Mouse (Mus musculus) MEL (cell line): ENCODE measurements around the gene Auts2. TPM values are rescaled to one million over a fixed set of nuclear protein-coding genes. Genes with fewer than 3 reads are reported as not detected.

Experiments
- DNase-seq: peaks from one replicate; pipeline ENCODE4 v3.0.0; 2011; ENCODE audit warnings: low read depth, low spot score
- H3K27ac ChIP-seq: 2 replicates; pipeline ENCODE4 v1.5.1; 2012; ENCODE audit warnings: low read depth, mild to moderate bottlenecking, control low read depth, low read length, moderate library complexity; ENCODE audit not compliant: control insufficient read depth
- H3K27me3 ChIP-seq, 2 experiments: fragments of 150-350 bp in 1 of 2; sonication (generic) in 1 of 2; 2 replicates each; pipeline ENCODE4 v1.6.1; 2012; ENCODE audit warnings: low read length in 2 of 2, mild to moderate bottlenecking in 2 of 2, improper control_type of control experiment in 1 of 2, moderate library complexity in 1 of 2; ENCODE audit not compliant: insufficient read depth in 2 of 2, control insufficient read depth in 1 of 2
- H3K36me3 ChIP-seq, 2 experiments: 2 replicates each; pipeline ENCODE4 v1.6.1; 2012 to 2014; ENCODE audit warnings: low read length in 2 of 2, improper control_type of control experiment in 1 of 2, inconsistent platforms in 1 of 2, mild to moderate bottlenecking in 1 of 2; ENCODE audit not compliant: insufficient read depth in 2 of 2, control insufficient read depth in 1 of 2
- H3K4me1 ChIP-seq, 2 experiments: fragments of 150-350 bp in 1 of 2; sonication (generic) in 1 of 2; 2 replicates each; pipeline ENCODE4 v1.6.1; 2012; ENCODE audit warnings: low read length in 2 of 2, improper control_type of control experiment in 1 of 2, mild to moderate bottlenecking in 1 of 2; ENCODE audit not compliant: insufficient read depth in 2 of 2, control insufficient read depth in 1 of 2
- H3K4me3 ChIP-seq, 2 experiments: fragments of 150-350 bp in 1 of 2; sonication (generic) in 1 of 2; 2 replicates each; pipeline ENCODE4 v1.5.1; 2012; ENCODE audit warnings: low read depth in 2 of 2, low read length in 2 of 2, mild to moderate bottlenecking in 2 of 2, moderate library complexity in 2 of 2, control low read depth in 1 of 2, improper control_type of control experiment in 1 of 2; ENCODE audit not compliant: control insufficient read depth in 1 of 2, insufficient read depth in 1 of 2
- H3K79me2 ChIP-seq: 2 replicates; pipeline ENCODE4 v1.6.1; 2012; ENCODE audit warnings: mild to moderate bottlenecking, low read length, moderate library complexity; ENCODE audit not compliant: control insufficient read depth, poor library complexity, insufficient read depth
- H3K9ac ChIP-seq: 2 replicates; pipeline ENCODE4 v1.6.1; 2012; ENCODE audit warnings: low read depth, mild to moderate bottlenecking, control low read depth, low read length, moderate library complexity; ENCODE audit not compliant: control insufficient read depth, poor library complexity, severe bottlenecking
- H3K9me3 ChIP-seq: fragments of 150-350 bp; sonication (generic); replicated peaks from 2 replicates; pipeline ENCODE4 v1.6.1; 2012; ENCODE audit warnings: mild to moderate bottlenecking, low read length, improper control_type of control experiment, moderate library complexity; ENCODE audit not compliant: insufficient read depth
- CHD1 ChIP-seq: IDR thresholded peaks from 2 replicates; pipeline ENCODE4 v1.6.1; 2012; ENCODE audit warnings: low read depth, mild to moderate bottlenecking, inconsistent platforms, low read length, improper control_type of control experiment
- CHD2 ChIP-seq: IDR thresholded peaks from 2 replicates; pipeline ENCODE4 v1.6.1; 2011; ENCODE audit warnings: low read length, improper control_type of control experiment
- ELF1 ChIP-seq: IDR thresholded peaks from 2 replicates; pipeline ENCODE4 v1.6.1; 2014; ENCODE audit warnings: low read depth, mild to moderate bottlenecking, inconsistent platforms, low read length, improper control_type of control experiment, moderate library complexity
- EP300 ChIP-seq, 2 experiments: IDR thresholded peaks; 2 replicates each; pipeline ENCODE4 v1.6.1; 2011; ENCODE audit warnings: improper control_type of control experiment in 2 of 2, low read length in 2 of 2, low read depth in 1 of 2, mild to moderate bottlenecking in 1 of 2
- ETS1 ChIP-seq: IDR thresholded peaks from 2 replicates; pipeline ENCODE4 v1.6.1; 2012; ENCODE audit warnings: low read depth, mild to moderate bottlenecking, inconsistent platforms, low read length, improper control_type of control experiment, moderate library complexity
- GABPA ChIP-seq: IDR thresholded peaks from 2 replicates; pipeline ENCODE4 v1.6.1; 2012; ENCODE audit warnings: low read depth, mild to moderate bottlenecking, inconsistent platforms, low read length, improper control_type of control experiment, moderate library complexity
- GATA1 ChIP-seq: IDR thresholded peaks from 2 replicates; pipeline ENCODE4 v1.6.1; 2011; ENCODE audit warnings: low read depth, low read length, improper control_type of control experiment
- HCFC1 ChIP-seq: IDR thresholded peaks from 2 replicates; pipeline ENCODE4 v1.6.1; 2012; ENCODE audit warnings: low read depth, mild to moderate bottlenecking, inconsistent platforms, low read length, improper control_type of control experiment, moderate library complexity
- JUND ChIP-seq: IDR thresholded peaks from 2 replicates; pipeline ENCODE4 v1.6.1; 2011; ENCODE audit warnings: low read depth, mild to moderate bottlenecking, improper control_type of control experiment, low read length
- MAFK ChIP-seq: IDR thresholded peaks from 2 replicates; pipeline ENCODE4 v1.6.1; 2011; ENCODE audit warnings: low read depth, mild to moderate bottlenecking, low read length, improper control_type of control experiment, borderline replicate concordance
- MAZ ChIP-seq: IDR thresholded peaks from 2 replicates; pipeline ENCODE4 v1.6.1; 2012; ENCODE audit warnings: low read depth, mild to moderate bottlenecking, inconsistent platforms, low read length, improper control_type of control experiment
- MEF2A ChIP-seq: IDR thresholded peaks from 2 replicates; pipeline ENCODE4 v1.6.1; 2014; ENCODE audit warnings: low read depth, mild to moderate bottlenecking, inconsistent platforms, low read length, improper control_type of control experiment; ENCODE audit not compliant: poor library complexity, insufficient replicate concordance, severe bottlenecking; ENCODE audit errors: extremely low read depth
- MYB ChIP-seq: IDR thresholded peaks from 2 replicates; pipeline ENCODE4 v1.6.1; 2011; ENCODE audit warnings: mild to moderate bottlenecking, low read depth, low read length, improper control_type of control experiment
- MYC ChIP-seq: IDR thresholded peaks from 2 replicates; pipeline ENCODE4 v1.6.1; 2011; ENCODE audit warnings: low read depth, mild to moderate bottlenecking, low read length, improper control_type of control experiment, moderate library complexity
- NELFE ChIP-seq: IDR thresholded peaks from 2 replicates; pipeline ENCODE4 v1.6.1; 2011; ENCODE audit warnings: low read depth, low read length, improper control_type of control experiment
- POLR2A ChIP-seq, 2 experiments: IDR thresholded peaks; 2 replicates each; pipeline ENCODE4 v1.6.1; 2011 to 2012; ENCODE audit warnings: low read length in 2 of 2, mild to moderate bottlenecking in 2 of 2, control low read depth in 1 of 2, improper control_type of control experiment in 1 of 2, low read depth in 1 of 2, moderate library complexity in 1 of 2; ENCODE audit not compliant: control insufficient read depth in 1 of 2, insufficient read depth in 1 of 2, poor library complexity in 1 of 2
- POLR2AphosphoS2 ChIP-seq: IDR thresholded peaks from 2 replicates; pipeline ENCODE4 v1.6.1; 2011; ENCODE audit warnings: low read length, improper control_type of control experiment
- RCOR1 ChIP-seq: IDR thresholded peaks from 2 replicates; pipeline ENCODE4 v1.6.1; 2012; ENCODE audit warnings: low read depth, mild to moderate bottlenecking, inconsistent platforms, low read length, improper control_type of control experiment
- SMC3 ChIP-seq: IDR thresholded peaks from 2 replicates; pipeline ENCODE4 v1.6.1; 2011; ENCODE audit warnings: low read depth, low read length, improper control_type of control experiment
- TBP ChIP-seq: IDR thresholded peaks from 2 replicates; pipeline ENCODE4 v1.8.0; 2011; ENCODE audit warnings: low read depth, low read length, improper control_type of control experiment
- UBTF ChIP-seq: IDR thresholded peaks from 2 replicates; pipeline ENCODE4 v1.6.1; 2012; ENCODE audit warnings: low read depth, mild to moderate bottlenecking, inconsistent platforms, low read length, improper control_type of control experiment, moderate library complexity, borderline replicate concordance; ENCODE audit not compliant: insufficient read depth
- USF2 ChIP-seq, 2 experiments: IDR thresholded peaks; 2 replicates each; pipeline ENCODE4 v1.6.1; 2011 to 2012; ENCODE audit warnings: improper control_type of control experiment in 2 of 2, low read length in 2 of 2, borderline replicate concordance in 1 of 2, inconsistent platforms in 1 of 2, low read depth in 1 of 2, mild to moderate bottlenecking in 1 of 2; ENCODE audit not compliant: insufficient read depth in 1 of 2
- ZC3H11A ChIP-seq: IDR thresholded peaks from 2 replicates; pipeline ENCODE4 v1.6.1; 2012; ENCODE audit warnings: low read depth, mild to moderate bottlenecking, inconsistent platforms, low read length, improper control_type of control experiment
- ZKSCAN1 ChIP-seq: IDR thresholded peaks from 2 replicates; pipeline ENCODE4 v1.6.1; 2012; ENCODE audit warnings: low read depth, mild to moderate bottlenecking, inconsistent platforms, low read length, improper control_type of control experiment, moderate library complexity
- ZMIZ1 ChIP-seq: IDR thresholded peaks from 2 replicates; pipeline ENCODE4 v1.6.1; 2012; ENCODE audit warnings: low read depth, mild to moderate bottlenecking, inconsistent platforms, low read length, improper control_type of control experiment, moderate library complexity
- ZNF384 ChIP-seq: IDR thresholded peaks from 2 replicates; pipeline ENCODE4 v1.6.1; 2012; ENCODE audit warnings: low read depth, mild to moderate bottlenecking, inconsistent platforms, low read length, improper control_type of control experiment
- polyA plus RNA-seq, 2 experiments: library from polyadenylated mRNA; stranded (reverse) in 1 of 2; unstranded in 1 of 2; fragments of >175 nt in 1 of 2; fragments of >200 nt in 1 of 2; gene quantifications; 2 replicates each; pipeline versions ENCODE4 v1.2.1 to v1.2.4; 2012; ENCODE audit warnings: low replicate concordance in 2 of 2, low read depth in 1 of 2; ENCODE audit not compliant: insufficient read length in 2 of 2, insufficient read depth in 1 of 2, missing spikeins in 1 of 2
- total RNA-seq: library from RNA; depleted of rRNA; stranded (reverse); fragments of 300-350 nt; gene quantifications from 2 replicates; pipeline ENCODE4 v1.2.3, GENCODE M21; 2012

The Auts2 gene
- total and polyA plus RNA-seq, 3 experiments: not detected

- H3K36me3 ChIP-seq: no peaks in the 10 kb centered on the region
- no peaks in the 10 kb centered on the region for H3K79me2 ChIP-seq
- no peak overlapping the region for H3K9ac ChIP-seq
- no peaks in the 10 kb centered on the region for H3K27me3 ChIP-seq
- TF ChIP-seq NELFE (no peak), POLR2A (IDR thresholded peaks at IDR 0.05; ENCODE audit: control insufficient read depth in 1 of 2, insufficient read depth in 1 of 2, low read depth in 1 of 2, low read length in 2 of 2, poor library complexity in 1 of 2) (no peak), MYC (no peak), GATA1 (no peak), HCFC1 (no peak)
- TF ChIP-seq, all 39 proteins: peak for 0
- Histone ChIP-seq H3K4me3 (no peak overlapping the region), H3K9me3 (no peaks in the 10 kb centered on the region), H3K4me1 (no peaks in the 10 kb centered on the region), H3K27ac (no peak overlapping the region)
- no peak for DNase-seq
These were observed 1067.9 kb downstream of the Auts2 start for GRCm38 (mm10) chr5:131475278-131475677.

GRCm38 (mm10) chr5:131468609-131469008 is 1074.5 kb downstream of the Auts2 start:
- no peaks in the 10 kb centered on the region for H3K36me3 ChIP-seq
- H3K4me1 ChIP-seq: no peaks in the 10 kb centered on the region
- DNase-seq: no peak
- H3K9ac ChIP-seq: no peak overlapping the region
- H3K9me3 ChIP-seq: no peaks in the 10 kb centered on the region
- no peak overlapping the region for H3K4me3 ChIP-seq
- no peak for TF ChIP-seq ETS1
- no peak for TF ChIP-seq POLR2A (IDR thresholded peaks at IDR 0.05; ENCODE audit: control insufficient read depth in 1 of 2, insufficient read depth in 1 of 2, low read depth in 1 of 2, low read length in 2 of 2, poor library complexity in 1 of 2)
- TF ChIP-seq RCOR1: no peak
- TF ChIP-seq MAFK: no peak
- TF ChIP-seq JUND: no peak
- no peak for TF ChIP-seq HCFC1
- no peak for TF ChIP-seq TBP
- no peak for TF ChIP-seq ZKSCAN1
- no peak for TF ChIP-seq ZC3H11A
- TF ChIP-seq MYC: no peak
- no peak for TF ChIP-seq ELF1
- no peak for TF ChIP-seq GABPA
- TF ChIP-seq, all 39 proteins: peak for 0
- no peaks in the 10 kb centered on the region for H3K27me3 ChIP-seq
- H3K79me2 ChIP-seq: no peaks in the 10 kb centered on the region
- no peak overlapping the region for H3K27ac ChIP-seq

- Histone ChIP-seq H3K9me3 (no peaks in the 10 kb centered on the region), H3K9ac (no peak overlapping the region), H3K79me2 (no peaks in the 10 kb centered on the region), H3K27me3 (no peaks in the 10 kb centered on the region), H3K36me3 (no peaks in the 10 kb centered on the region), H3K4me3 (no peak overlapping the region), H3K4me1 (no peaks in the 10 kb centered on the region), H3K27ac (no peak overlapping the region)
- no peak for DNase-seq
- TF ChIP-seq TBP (no peak), CHD2 (no peak), MAZ (no peak), CHD1 (no peak), MAFK (no peak), MYC (no peak), POLR2AphosphoS2 (no peak), UBTF (no peak), USF2 (IDR thresholded peaks at IDR 0.05; ENCODE audit: borderline replicate concordance in 1 of 2, insufficient read depth in 1 of 2, low read depth in 1 of 2, low read length in 2 of 2) (no peak), MYB (no peak), ZMIZ1 (no peak), SMC3 (no peak), MEF2A (no peak), EP300 (IDR thresholded peaks at IDR 0.05; ENCODE audit: low read depth in 1 of 2, low read length in 2 of 2) (no peak), ZNF384 (no peak)
These were observed 1077.0 kb downstream of the Auts2 start for GRCm38 (mm10) chr5:131466131-131466530.
